Mouse (Mus musculus) neural tube, embryonic 11.5 days (tissue): Measurements from ENCODE around the gene Rab3il1. TPM values are rescaled to one million over a fixed set of nuclear protein-coding genes. Genes with fewer than 3 reads are reported as not detected.
A peak's percentile ranks its signal among the peaks of the same experiment; 100 is the strongest.

ENCODE experiments used
- ATAC-seq: fragments of 200-750 bp; cut with Nextera tagmentation; 2 replicates; pipeline ENCODE4 v1.8.0; 2017; ENCODE audit warnings: moderate number of reproducible peaks, mild to moderate bottlenecking, moderate TSS enrichment, moderate library complexity; ENCODE audit not compliant: insufficient read depth, low FRiP score, low TSS enrichment
- DNase-seq: peaks from one replicate; pipeline ENCODE4 v3.0.0-alpha.2; 2015; ENCODE audit warnings: low spot score
- H3K27ac ChIP-seq: fragments of 300-500 bp; sonication (generic); 2 replicates; pipeline ENCODE4 v1.5.1; 2014; ENCODE audit warnings: low read depth, mild to moderate bottlenecking, low read length
- H3K27me3 ChIP-seq: fragments of 300-500 bp; sonication (generic); 2 replicates; pipeline ENCODE4 v1.6.1; 2014; ENCODE audit warnings: mild to moderate bottlenecking, low read length, mixed read lengths; ENCODE audit not compliant: control insufficient read depth, insufficient read depth
- H3K36me3 ChIP-seq: fragments of 300-500 bp; sonication (generic); 2 replicates; pipeline ENCODE4 v1.6.1; 2014; ENCODE audit warnings: mild to moderate bottlenecking, low read length, moderate library complexity, mixed read lengths; ENCODE audit not compliant: control insufficient read depth, insufficient read depth
- H3K4me1 ChIP-seq: fragments of 300-500 bp; sonication (generic); 2 replicates; pipeline ENCODE4 v1.6.1; 2014; ENCODE audit warnings: low read length, mixed read lengths; ENCODE audit not compliant: control insufficient read depth, insufficient read depth
- H3K4me2 ChIP-seq: fragments of 300-500 bp; sonication (generic); 2 replicates; pipeline ENCODE4 v1.6.1; 2014; ENCODE audit warnings: low read depth, mild to moderate bottlenecking, moderate library complexity
- H3K4me3 ChIP-seq: fragments of 300-500 bp; sonication (generic); 2 replicates; pipeline ENCODE4 v1.5.1; 2014; ENCODE audit warnings: low read depth, low read length
- H3K9ac ChIP-seq: fragments of 300-500 bp; sonication (generic); 2 replicates; pipeline ENCODE4 v1.6.1; 2014; ENCODE audit warnings: mild to moderate bottlenecking, low read length
- H3K9me3 ChIP-seq: fragments of 300-500 bp; sonication (generic); 2 replicates; pipeline ENCODE4 v1.6.1; 2016; ENCODE audit warnings: low read length; ENCODE audit not compliant: control insufficient read depth
- WGBS: fragments of 180-500 bp; shearing (Covaris S2); extraction: QIAGEN DNeasy Blood & Tissue Kit; methylation state at CpG from one replicate; pipeline ENCODE4 v1.1.7; 2014; 5-methylcytosine and 5-hydroxymethylcytosine counted together
- polyA plus RNA-seq: library from polyadenylated mRNA; unstranded; fragments of >200 nt; fragmentation: Nextera tagmentation; extraction: Ambion mirVana; gene quantifications from 2 replicates; pipeline ENCODE4 v1.2.1, GENCODE M21; 2014

The Rab3il1 gene
- 42.6 and 43.0 TPM in 2 replicates for polyA plus RNA-seq

DNA sequence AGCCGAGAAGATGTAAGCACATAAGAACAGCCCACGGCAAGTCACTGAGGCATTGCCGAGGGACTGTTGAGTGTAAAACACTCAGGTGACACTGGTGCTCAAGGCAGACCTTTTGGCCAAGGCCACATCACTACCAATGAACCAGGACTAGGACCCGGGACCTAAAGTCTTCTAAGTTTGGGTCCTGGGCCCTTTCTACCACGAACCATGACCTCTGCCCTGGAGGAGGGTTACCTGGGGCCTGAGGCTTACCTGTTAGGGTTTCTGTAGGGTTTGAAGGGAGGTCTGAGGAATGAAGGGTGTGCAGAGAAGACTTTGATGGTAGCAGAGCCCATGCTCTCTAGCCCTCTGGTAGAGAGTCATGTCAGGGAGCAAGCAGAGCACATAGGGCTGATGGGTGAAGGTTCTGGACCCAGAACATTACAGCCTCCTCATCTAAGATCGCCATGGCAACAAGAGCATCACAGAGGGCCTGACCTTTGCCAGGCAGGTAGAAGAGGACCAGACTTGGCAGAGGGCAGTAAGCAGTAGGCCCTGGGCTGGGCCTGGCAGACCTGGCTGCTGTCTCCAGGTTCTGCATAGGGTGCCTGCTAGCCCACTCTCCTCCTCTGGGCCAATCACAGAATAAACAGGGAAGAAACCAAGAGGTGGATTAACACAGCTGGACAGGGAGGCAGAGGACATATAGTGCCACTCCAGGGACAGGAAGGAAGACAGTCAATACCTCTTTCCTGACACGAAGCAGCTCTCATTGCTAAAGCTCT, at the start of gene Rab3il1, which contains the start of gene Best1:
Rab3il1 (plus strand) TSS at position 464 of the 764 bp plus-strand sequence.
Best1 (minus strand) TSS at position 428 of the 764 bp plus-strand sequence.
- no peaks in the 10 kb centered on the region for H3K27me3 ChIP-seq
- WGBS, result 79% methylated on average over 7 of the region's 7 CpGs

DNA sequence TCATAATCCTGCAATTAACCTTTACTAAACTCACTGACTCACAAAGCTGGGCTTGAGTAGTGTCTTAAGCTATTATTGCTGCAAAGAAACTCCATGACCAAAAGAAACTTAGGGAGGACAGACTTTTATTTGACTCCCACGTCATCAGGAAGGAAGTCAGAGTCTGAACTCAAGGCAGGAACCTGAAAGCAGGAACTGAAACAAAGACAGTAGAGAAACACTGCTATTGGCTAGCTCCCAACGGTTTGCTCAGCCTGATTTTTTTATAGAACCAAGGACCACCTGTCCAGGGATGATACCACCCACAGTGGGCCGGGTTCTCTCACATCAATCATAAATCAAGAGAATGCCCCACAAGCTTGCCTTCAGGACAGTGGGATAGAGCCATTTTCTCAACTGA, 49.1 kb upstream of the Rab3il1 start:
- Histone ChIP-seq H3K4me1 (peaks cover 4% of the 10 kb centered on the region; the same call in 1 of the 2 replicates), H3K9me3 (no peaks in the 10 kb centered on the region), H3K4me3 (no peak overlapping the region), H3K36me3 (no peaks in the 10 kb centered on the region), H3K9ac (no peak overlapping the region), H3K4me2 (no peak overlapping the region), H3K27ac (no peak overlapping the region), H3K27me3 (no peaks in the 10 kb centered on the region)
- DNase-seq, result no peak
- 84% methylated on average over 3 of the region's 3 CpGs for WGBS
- no peak for ATAC-seq

More for the DNA sequence above, at the start of gene Rab3il1, which contains the start of gene Best1:
- DNase-seq (no peak), ATAC-seq (no peak)
- no peak within 1 kb of the TSS for H3K9ac ChIP-seq
- no peaks in the 10 kb centered on the region for H3K4me1 ChIP-seq
- H3K4me2 ChIP-seq, result no peak within 1 kb of the TSS
- no peak within 1 kb of the TSS for H3K4me3 ChIP-seq
- no peaks in the 10 kb centered on the region for H3K36me3 ChIP-seq
- H3K9me3 ChIP-seq, result no peaks in the 10 kb centered on the region
- H3K27ac ChIP-seq, result no peak within 1 kb of the TSS

DNA sequence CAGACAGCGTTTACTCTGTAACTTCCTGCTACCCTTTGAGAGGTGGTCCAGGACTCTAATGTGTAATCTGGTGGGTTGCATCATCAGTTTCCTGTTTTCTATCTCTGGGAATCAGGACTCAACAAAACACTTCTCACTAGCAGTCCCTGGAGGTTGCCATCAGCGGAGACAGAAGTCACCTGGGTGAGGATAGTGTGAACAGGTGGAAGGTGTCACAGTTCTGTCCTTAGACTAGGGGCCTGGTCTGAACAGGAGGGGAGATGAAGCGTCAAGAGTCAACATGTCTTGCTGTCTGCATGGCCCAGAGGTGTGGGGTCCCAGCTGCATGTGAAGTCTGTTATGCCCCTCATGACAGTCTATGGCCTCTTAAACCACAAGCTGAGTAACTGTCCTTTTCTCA, 48.6 kb upstream of the Rab3il1 start:
- Histone ChIP-seq H3K27me3 (no peaks in the 10 kb centered on the region), H3K27ac (no peak overlapping the region), H3K4me2 (no peak overlapping the region), H3K36me3 (no peaks in the 10 kb centered on the region), H3K9me3 (no peaks in the 10 kb centered on the region), H3K9ac (no peak overlapping the region), H3K4me3 (no peak overlapping the region), H3K4me1 (peaks cover 4% of the 10 kb centered on the region; the same call in 1 of the 2 replicates)
- no peak for ATAC-seq
- DNase-seq, result no peak
- WGBS, result 95% methylated on average over 3 of the region's 3 CpGs

DNA sequence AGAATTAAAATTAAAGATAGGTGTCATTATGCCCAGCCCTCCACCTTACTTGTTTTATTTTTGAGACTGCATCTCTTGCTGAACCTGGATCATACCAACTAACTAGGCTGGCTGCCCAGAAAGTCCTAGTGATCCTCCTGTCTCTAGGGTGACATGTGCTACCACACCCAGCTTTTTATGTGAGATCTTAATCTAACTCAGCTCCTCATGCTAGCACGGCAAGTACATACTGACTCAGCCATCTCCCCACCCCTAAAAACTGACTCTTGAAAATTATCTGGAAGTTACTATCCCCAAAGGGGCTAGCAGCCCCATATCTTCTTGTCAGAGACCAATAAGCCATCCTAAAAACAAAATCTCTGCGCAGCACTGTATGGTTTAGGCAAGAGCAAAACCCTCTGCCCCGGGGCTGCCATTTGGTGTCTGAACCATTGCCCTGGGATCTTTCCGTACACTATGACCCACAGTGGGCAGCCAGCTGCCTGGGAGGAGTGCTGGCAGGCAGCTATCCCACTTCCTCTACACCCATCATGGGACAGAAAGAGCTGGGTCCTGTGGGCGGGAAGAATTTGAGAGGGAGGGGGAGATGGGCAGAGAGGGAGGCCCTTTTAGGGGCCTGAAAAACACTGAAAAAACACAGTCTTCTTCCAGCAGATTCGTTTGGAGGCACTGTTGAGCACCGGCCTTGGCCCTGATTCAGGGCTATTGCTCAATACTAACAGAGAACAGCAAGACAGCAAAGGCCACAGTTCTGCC, 47.2 kb upstream of the Rab3il1 start:
- WGBS, result 41% methylated on average over 7 of the region's 7 CpGs
- no peak for ATAC-seq
- no peak overlapping the region for H3K27ac ChIP-seq

DNA sequence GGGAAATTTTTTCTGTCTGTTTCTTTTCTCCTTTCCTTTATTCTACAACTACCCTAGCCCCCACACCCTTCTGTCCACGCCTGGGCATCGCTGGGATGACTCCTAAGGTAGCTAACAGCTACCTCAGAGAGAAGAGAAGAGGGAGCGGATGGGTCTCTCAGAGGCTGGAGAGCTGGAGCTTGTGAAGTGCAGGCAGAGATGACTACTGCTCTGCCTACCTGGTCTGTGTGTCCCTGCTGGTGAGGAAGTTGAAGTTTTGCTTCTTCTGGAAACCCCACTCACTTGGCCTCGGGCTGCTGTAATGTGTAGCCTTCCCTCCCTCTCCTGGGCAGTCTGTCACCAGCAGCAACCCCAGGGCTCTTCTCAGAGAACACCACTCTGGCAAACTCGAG, 46.7 kb upstream of the Rab3il1 start:
- no peaks in the 10 kb centered on the region for H3K27me3 ChIP-seq
- ATAC-seq, result no peak

More for the DNA sequence above, 47.2 kb upstream of the Rab3il1 start:
- no peak overlapping the region for H3K4me2 ChIP-seq
- DNase-seq, result peak; percentile 30
- H3K4me1 ChIP-seq, result peaks cover 4% of the 10 kb centered on the region; the same call in 1 of the 2 replicates
- H3K9ac ChIP-seq, result no peak overlapping the region; the same call in 1 of the 2 replicates
- H3K36me3 ChIP-seq, result no peaks in the 10 kb centered on the region
- no peaks in the 10 kb centered on the region for H3K27me3 ChIP-seq
- no peaks in the 10 kb centered on the region for H3K9me3 ChIP-seq
- H3K4me3 ChIP-seq, result no peak overlapping the region

DNA sequence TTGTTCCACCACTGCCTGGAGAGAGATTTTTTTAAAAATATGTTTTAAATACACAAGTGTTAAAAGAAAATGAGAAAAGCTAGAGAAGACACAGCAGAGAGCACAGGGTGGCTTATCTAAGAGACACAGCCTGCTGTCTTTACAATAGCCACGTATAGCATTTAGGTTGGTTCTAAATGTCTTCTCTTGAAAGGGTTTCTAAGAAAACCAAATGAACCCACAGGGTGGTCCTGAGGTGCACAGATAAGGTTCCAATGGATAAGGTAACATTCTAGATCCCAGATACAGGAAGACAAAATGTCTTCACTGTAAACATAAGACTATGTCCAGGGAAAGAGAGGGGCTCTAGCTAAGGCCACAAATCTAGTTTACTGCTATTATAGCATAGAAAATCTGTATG, 46.0 kb upstream of the Rab3il1 start:
- H3K4me3 ChIP-seq, result no peak overlapping the region
- H3K27me3 ChIP-seq, result no peaks in the 10 kb centered on the region
- DNase-seq (no peak), ATAC-seq (no peak)
- no peak overlapping the region for H3K27ac ChIP-seq
- no peaks in the 10 kb centered on the region for H3K9me3 ChIP-seq
- peaks cover 4% of the 10 kb centered on the region; the same call in 1 of the 2 replicates for H3K4me1 ChIP-seq
- H3K4me2 ChIP-seq, result no peak overlapping the region
- WGBS, result 78% methylated on average over 1 of the region's 1 CpGs
- H3K36me3 ChIP-seq, result no peaks in the 10 kb centered on the region
- no peak overlapping the region for H3K9ac ChIP-seq

More for the DNA sequence above, 46.7 kb upstream of the Rab3il1 start:
- H3K36me3 ChIP-seq, result no peaks in the 10 kb centered on the region
- H3K9me3 ChIP-seq, result no peaks in the 10 kb centered on the region
- no peak overlapping the region for H3K4me2 ChIP-seq
- no peak overlapping the region for H3K4me3 ChIP-seq
- no peak overlapping the region; the same call in 1 of the 2 replicates for H3K9ac ChIP-seq
- DNase-seq, result no peak
- WGBS, result 61% methylated on average over 5 of the region's 5 CpGs
- no peak overlapping the region for H3K27ac ChIP-seq
- peaks cover 4% of the 10 kb centered on the region; the same call in 1 of the 2 replicates for H3K4me1 ChIP-seq

DNA sequence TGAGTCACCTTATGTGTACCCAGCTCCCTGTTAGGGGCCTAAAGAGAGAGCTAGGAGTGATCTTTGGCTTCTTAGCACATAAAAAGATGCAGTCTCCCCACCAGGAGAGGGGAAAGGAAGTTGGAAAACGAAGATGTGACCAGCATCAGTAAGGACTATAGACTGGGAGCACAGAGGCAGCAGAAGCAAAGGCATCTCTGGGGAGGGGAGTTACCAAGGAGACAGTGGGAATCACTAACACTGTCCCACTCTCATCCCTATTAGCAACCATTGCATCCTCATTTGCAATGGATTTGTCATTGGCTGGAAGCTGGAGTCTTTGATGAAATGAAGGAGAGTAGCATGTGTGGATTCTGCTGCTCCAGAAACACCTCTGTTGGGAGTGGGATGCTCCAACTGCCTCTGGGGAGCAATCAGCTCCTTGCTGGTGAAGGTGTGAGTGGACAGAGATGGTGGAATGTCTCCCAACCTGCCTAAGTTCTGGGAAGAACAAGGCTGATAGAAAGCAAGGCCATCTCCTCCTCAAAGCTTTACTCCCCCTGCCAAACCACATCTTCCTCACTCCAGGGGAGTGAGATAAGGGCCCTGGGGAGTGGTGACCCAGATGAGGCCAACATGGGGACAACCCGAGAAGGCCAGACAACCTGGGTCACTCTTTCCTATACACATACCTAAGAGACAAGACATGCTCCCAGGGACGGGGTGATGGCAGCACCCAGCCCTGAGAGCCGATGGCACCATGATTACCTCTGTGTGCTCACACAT, 44.7 kb upstream of the Rab3il1 start:
- Histone ChIP-seq H3K4me1 (peaks cover 4% of the 10 kb centered on the region; the same call in 1 of the 2 replicates), H3K4me2 (no peak overlapping the region), H3K27me3 (no peaks in the 10 kb centered on the region), H3K27ac (no peak overlapping the region), H3K9ac (no peak overlapping the region), H3K9me3 (no peaks in the 10 kb centered on the region), H3K36me3 (no peaks in the 10 kb centered on the region), H3K4me3 (no peak overlapping the region)
- WGBS, result 82% methylated on average over 4 of the region's 4 CpGs
- DNase-seq (no peak), ATAC-seq (no peak)

DNA sequence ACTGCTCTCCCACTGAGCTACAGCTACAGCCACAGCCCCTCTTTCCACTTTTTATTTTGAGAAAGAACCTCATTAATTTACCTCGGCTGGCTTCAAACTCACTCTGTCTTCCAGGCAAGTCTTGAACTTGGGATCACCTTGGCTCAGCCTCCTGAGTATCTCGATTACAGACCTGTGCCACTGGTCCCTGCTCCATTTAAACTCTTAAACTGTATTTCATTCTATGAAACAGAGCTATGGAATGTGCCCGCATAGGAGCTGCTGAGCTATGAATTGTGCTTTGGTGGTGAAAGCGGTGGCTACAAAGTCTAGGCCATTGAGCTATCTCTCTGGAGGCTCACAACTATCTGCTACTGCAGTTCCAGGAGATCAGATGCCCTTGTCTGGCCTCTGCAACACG, 43.5 kb upstream of the Rab3il1 start:
- Histone ChIP-seq H3K4me1 (peaks cover 4% of the 10 kb centered on the region; the same call in 1 of the 2 replicates), H3K36me3 (no peaks in the 10 kb centered on the region), H3K9me3 (no peaks in the 10 kb centered on the region), H3K9ac (no peak overlapping the region), H3K4me2 (no peak overlapping the region), H3K27me3 (no peaks in the 10 kb centered on the region), H3K27ac (no peak overlapping the region), H3K4me3 (no peak overlapping the region)
- ATAC-seq (no peak), DNase-seq (no peak)
- WGBS, result 89% methylated on average over 5 of the region's 5 CpGs
